ENCODE assay signal across 8 mouse cellular contexts in genomic region chr15:77306547-77307261, GRCm38 (mm10). TPM values are rescaled to one million over a fixed set of nuclear protein-coding genes. Genes with fewer than 3 reads are reported as not detected.
DNase-seq lines count a peak whose midpoint lies in the region; ATAC-seq and TF ChIP-seq lines count a peak whose summit lies in the region.

TSS of gene Rbfox2 (minus strand) at chr15:77307004.

- H3K9ac ChIP-seq in intestine, postnatal 0 days (ENCODE audit: low read depth, low read length), result peak within 1 kb of the TSS; percentile 93
- peak within 1 kb of the TSS; percentile 97 for H3K9ac ChIP-seq in midbrain, embryonic 11.5 days (ENCODE audit: low read length)

- no peak; the same call in 1 of the 2 replicates for ATAC-seq in monocyte, adult 5-6 weeks (replicated peaks; ENCODE audit: insufficient number of reproducible peaks, low FRiP score, low TSS enrichment, poor library complexity, severe bottlenecking)
- peak; percentile 80 for ATAC-seq in granulocyte monocyte progenitor cell, adult 5-6 weeks (replicated peaks; ENCODE audit: poor library complexity, severe bottlenecking)
- ATAC-seq in intestine, postnatal 0 days, result peak; percentile 97
- ATAC-seq in midbrain, embryonic 11.5 days (ENCODE audit: low FRiP score), result peak; percentile 95

- TF ChIP-seq POLR2A in spleen, adult 2 months (IDR thresholded peaks at IDR 0.05; ENCODE audit: low read depth, low read length), result no peak

- no peaks in the 10 kb centered on the region for H3K36me3 ChIP-seq in intestine, postnatal 0 days (ENCODE audit: control insufficient read depth, insufficient read depth)
- H3K36me3 ChIP-seq in midbrain, embryonic 11.5 days (ENCODE audit: control insufficient read depth, insufficient read depth, low read length), result no peaks in the 10 kb centered on the region
- no peaks in the 10 kb centered on the region for H3K36me3 ChIP-seq in spleen, adult 2 months (ENCODE audit: control insufficient read depth, insufficient read depth, low read length)

- no peaks in the 10 kb centered on the region for H3K9me3 ChIP-seq in intestine, postnatal 0 days (ENCODE audit: control insufficient read depth)
- H3K9me3 ChIP-seq in midbrain, embryonic 11.5 days (ENCODE audit: control insufficient read depth, low read length), result no peaks in the 10 kb centered on the region

- WGBS in intestine, postnatal 0 days, result under 1% methylated on average over 90 of the region's 90 CpGs
- under 1% methylated on average over 84 of the region's 90 CpGs for WGBS in midbrain, embryonic 11.5 days
- under 1% methylated on average over 90 of the region's 90 CpGs for whole genome bisulfite sequencing in spleen, adult 2 months

- peak within 1 kb of the TSS; percentile 98 for H3K27ac ChIP-seq in intestine, postnatal 0 days (ENCODE audit: low read depth, low read length)
- peak within 1 kb of the TSS; percentile 99 for H3K27ac ChIP-seq in midbrain, embryonic 11.5 days (ENCODE audit: low read depth, low read length)
- peak within 1 kb of the TSS; percentile 66; the same call in 1 of the 2 replicates for H3K27ac ChIP-seq in spleen, adult 2 months (ENCODE audit: insufficient read depth, low read length)

- H3K27me3 ChIP-seq in intestine, postnatal 0 days (replicated peaks; ENCODE audit: control insufficient read depth, insufficient read depth, low read length), result no peaks in the 10 kb centered on the region
- no peaks in the 10 kb centered on the region; the same call in 1 of the 2 replicates for H3K27me3 ChIP-seq in midbrain, embryonic 11.5 days (ENCODE audit: control insufficient read depth, insufficient read depth, low read length)
- H3K27me3 ChIP-seq in spleen, adult 2 months (ENCODE audit: control insufficient read depth, insufficient read depth, low read length), result peaks cover 20% of the 10 kb centered on the region

- H3K4me3 ChIP-seq in intestine, postnatal 0 days (ENCODE audit: low read depth, low read length), result peak within 1 kb of the TSS; percentile 82
- H3K4me3 ChIP-seq in midbrain, embryonic 11.5 days (ENCODE audit: low read depth, low read length), result peak within 1 kb of the TSS; percentile 90
- H3K4me3 ChIP-seq in spleen, adult 2 months (ENCODE audit: extremely low read depth, insufficient read depth, insufficient read length), result peak within 1 kb of the TSS; percentile 62

- DNase-seq in monocyte, adult 2 months (ENCODE audit: low read depth in 1 of 2, low spot score in 2 of 2), result peak; percentile 7 to 10
- peak; percentile 95 for DNase-seq in embryo, embryonic 11.5 days (ENCODE audit: low read depth, low spot score)
- DNase-seq in left cerebral cortex, postnatal 36 days (ENCODE audit: low spot score in 2 of 2), result peak; percentile 88 to 89
- DNase-seq in midbrain, embryonic 11.5 days (ENCODE audit: low spot score, missing footprints), result peak; percentile 99
- peak in 1 of 2 experiments; percentile 23 for DNase-seq in spleen, adult 2 months (ENCODE audit: low read depth in 1 of 2, low spot score in 2 of 2)

- intact Hi-C loops in left cerebral cortex, postnatal 36 days (cut with DNase I), result loop anchor here (2.0 to 5.0 kb wide), 2 partner anchors 49 to 60 kb away; no protein-coding TSS in a partner anchor

- H3K4me1 ChIP-seq in intestine, postnatal 0 days (replicated peaks; ENCODE audit: control insufficient read depth, insufficient read depth, low read length), result 0 out of 2 replicates have a peak, but pooled peaks cover 6% of the 10 kb centered on the region
- H3K4me1 ChIP-seq in midbrain, embryonic 11.5 days (ENCODE audit: control insufficient read depth, insufficient read depth, low read length), result peaks cover 23% of the 10 kb centered on the region
- H3K4me1 ChIP-seq in spleen, adult 2 months (ENCODE audit: control insufficient read depth, insufficient read depth, insufficient read length), result peaks cover 7% of the 10 kb centered on the region

- H3K4me2 ChIP-seq in intestine, postnatal 0 days (replicated peaks; ENCODE audit: low read depth), result peak within 1 kb of the TSS; percentile 85
- peak within 1 kb of the TSS; percentile 71 for H3K4me2 ChIP-seq in midbrain, embryonic 11.5 days

- TF ChIP-seq CTCF in intestine, postnatal 0 days (IDR thresholded peaks at IDR 0.05; ENCODE audit: low read depth), result 0 out of 2 replicates have a peak, but pooled peaks have one; percentile 6
- TF ChIP-seq CTCF in spleen, adult 2 months (IDR thresholded peaks at IDR 0.05; ENCODE audit: extremely low read depth, insufficient read depth, insufficient read length, insufficient replicate concordance), result no peak

RNA-seq across cellular contexts. Expression of gene Rbfox2, which starts in this region (rescaled TPM):
- total RNA-seq in monocyte, adult 5-6 weeks (2017), result 0.29 TPM in 1 of 3 replicates, not detected in the others
- 0.19 and 0.24 TPM in 2 replicates for total RNA-seq in granulocyte monocyte progenitor cell, adult 5-6 weeks (2014; fragmentation: Nextera tagmentation)
- total RNA-seq in granulocyte monocyte progenitor cell, adult 5-6 weeks (2017), result 2.8 and 3.6 TPM in 2 replicates
- polyA plus RNA-seq in intestine, postnatal 0 days (2015; fragmentation: Nextera tagmentation; extraction: Ambion mirVana), result 16.8 and 20.3 TPM in 2 replicates
- total RNA-seq in left cerebral cortex, postnatal 36 days (2021), result 100 to 1,000 TPM; 217 to 276 TPM
- 73.2 and 79.9 TPM in 2 replicates for polyA plus RNA-seq in midbrain, embryonic 11.5 days (2014; fragmentation: Nextera tagmentation; extraction: Ambion mirVana)
- polyA plus RNA-seq in spleen, adult 2 months (2012; rRNA removed), result 6.6 and 10.0 TPM in 2 replicates

Comparison
In these comparisons a context has a peak if more than half of its experiments do, and no peak if none do; other contexts are left out.
1. RNA of gene Rbfox2 (total RNA-seq): 217 to 276 TPM in left cerebral cortex, postnatal 36 days; 0.19 to 3.6 TPM in granulocyte monocyte progenitor cell, adult 5-6 weeks and 0.29 TPM in monocyte, adult 5-6 weeks; every median in the first group is over 10 times any median in the second.
2. Peak in every context shown above with its lines, with median percentiles within 50 percentile points of each other: H3K27ac ChIP-seq and H3K4me3 ChIP-seq.